Mouse (Mus musculus): ENCODE data around the gene 4930469K13Rik. TPM values are rescaled to one million over a fixed set of nuclear protein-coding genes. Genes with fewer than 3 reads are reported as not detected.

4930469K13Rik gene
- total and polyA plus RNA-seq, 2 experiments from 2014 or later = 0.66 TPM; not detected in 1

GRCm38 (mm10) chr11:34058960-34059359 is 39.4 kb downstream of the 4930469K13Rik start:
- H3K4me1 ChIP-seq (ENCODE audit: insufficient read depth, low read length) = no peaks in the 10 kb centered on the region
- 93% methylated on average over 6 of the region's 6 CpGs for WGBS
- no peak for TF ChIP-seq CTCF (IDR thresholded peaks at IDR 0.05)

DNA sequence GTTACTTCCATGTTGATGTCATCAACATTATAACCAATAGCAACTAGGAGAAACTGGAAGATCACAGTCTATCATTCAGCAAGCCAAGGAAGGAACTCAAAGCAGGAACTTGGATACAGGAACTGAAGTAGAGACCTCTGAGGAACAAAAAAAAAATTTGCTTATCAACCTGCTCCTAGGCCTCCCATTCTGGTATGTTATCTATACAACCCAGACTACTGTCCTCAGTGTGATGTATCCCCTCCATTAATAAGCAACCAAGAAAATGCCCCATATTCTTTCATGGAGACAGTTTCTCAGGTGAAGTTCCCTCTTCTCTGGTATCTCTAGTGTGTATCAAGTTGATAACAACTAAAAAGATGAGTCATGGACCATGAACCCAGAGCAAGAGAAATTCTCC is 40.0 kb downstream of the 4930469K13Rik start:
- no peaks in the 10 kb centered on the region for H3K27me3 ChIP-seq (ENCODE audit: insufficient read depth, low read length)
- no peak for ATAC-seq (ENCODE audit: low FRiP score)
- TF ChIP-seq CTCF (IDR thresholded peaks at IDR 0.05) = no peak

More at GRCm38 (mm10) chr11:34058960-34059359, 39.4 kb downstream of the 4930469K13Rik start:
- DNase-seq (ENCODE audit: low spot score) (no peak), ATAC-seq (ENCODE audit: low FRiP score) (no peak)
- no peaks in the 10 kb centered on the region for H3K27me3 ChIP-seq (ENCODE audit: insufficient read depth, low read length)
- H3K4me2 ChIP-seq (ENCODE audit: low read depth, low read length, poor library complexity, severe bottlenecking) = no peak overlapping the region
- H3K4me3 ChIP-seq (ENCODE audit: low read depth, low read length) = no peak overlapping the region
- no peaks in the 10 kb centered on the region for H3K9me3 ChIP-seq (ENCODE audit: low read length)
- no peaks in the 10 kb centered on the region for H3K36me3 ChIP-seq (ENCODE audit: insufficient read depth, low read length)
- no peak overlapping the region for H3K9ac ChIP-seq (replicated peaks; ENCODE audit: low read length, poor library complexity, severe bottlenecking)
- H3K27ac ChIP-seq (ENCODE audit: low read depth, low read length) = no peak overlapping the region

DNA sequence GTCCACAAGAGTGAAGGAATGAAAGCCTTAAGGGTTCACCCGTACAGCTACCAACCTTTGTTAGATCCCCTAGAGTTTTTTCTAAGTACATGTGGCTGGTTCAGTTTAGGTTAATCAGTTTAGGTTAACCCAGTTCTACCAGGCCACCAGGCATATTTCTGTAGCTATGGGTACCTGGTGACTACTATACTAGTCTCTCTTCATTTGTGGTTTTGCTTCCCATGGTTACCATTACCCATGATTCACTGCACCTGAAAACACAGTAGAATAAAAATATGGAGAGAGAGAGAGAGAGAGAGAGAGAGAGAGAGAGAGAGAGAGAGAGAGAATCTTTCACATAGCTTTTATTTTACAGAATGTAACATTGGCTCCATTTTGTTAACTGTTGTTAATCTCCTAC is 41.6 kb downstream of the 4930469K13Rik start:
- H3K4me2 ChIP-seq (ENCODE audit: low read depth, low read length, poor library complexity, severe bottlenecking) = no peak overlapping the region

More for the DNA sequence above, 40.0 kb downstream of the 4930469K13Rik start:
- no peaks in the 10 kb centered on the region for H3K36me3 ChIP-seq (ENCODE audit: insufficient read depth, low read length)
- H3K4me2 ChIP-seq (ENCODE audit: low read depth, low read length, poor library complexity, severe bottlenecking) = no peak overlapping the region
- no peak overlapping the region for H3K27ac ChIP-seq (ENCODE audit: low read depth, low read length)
- H3K4me3 ChIP-seq (ENCODE audit: low read depth, low read length) = no peak overlapping the region
- H3K9me3 ChIP-seq (ENCODE audit: low read length) = no peaks in the 10 kb centered on the region
- H3K4me1 ChIP-seq (ENCODE audit: insufficient read depth, low read length) = no peaks in the 10 kb centered on the region
- DNase-seq (ENCODE audit: low spot score) = no peak
- H3K9ac ChIP-seq (replicated peaks; ENCODE audit: low read length, poor library complexity, severe bottlenecking) = no peak overlapping the region

DNA sequence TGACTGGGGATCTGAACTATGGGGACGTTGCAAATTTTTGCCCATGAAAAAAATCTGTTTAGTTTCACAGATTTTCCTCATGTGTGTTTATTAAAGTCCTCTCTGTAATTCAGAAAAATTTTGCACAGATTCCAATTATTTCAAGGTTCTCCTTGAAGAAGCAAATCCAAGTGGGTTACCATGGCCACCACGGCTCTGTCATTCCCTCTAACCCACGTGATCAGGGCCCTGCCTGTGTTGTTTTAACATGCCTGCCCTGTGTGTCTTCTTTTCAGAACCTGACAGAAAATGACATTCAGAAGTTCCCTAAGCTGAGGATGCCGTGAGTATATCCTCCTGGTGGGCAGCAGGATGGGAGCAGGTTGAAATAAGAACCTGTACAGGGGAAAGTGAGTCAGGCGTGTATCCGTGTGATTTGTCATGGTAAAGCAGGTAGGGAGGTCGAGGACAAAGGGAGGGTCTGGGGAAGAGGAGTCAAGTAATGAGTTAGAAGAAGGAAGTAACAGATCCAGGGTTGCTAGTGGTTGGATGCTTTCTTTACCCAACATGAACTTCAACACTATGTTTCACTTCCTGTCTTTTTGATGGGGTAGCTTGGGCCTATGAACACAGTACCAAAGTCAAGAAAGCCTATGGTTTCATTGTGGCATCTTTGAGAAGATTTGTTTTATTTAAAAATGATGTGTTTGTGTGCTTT is 44.2 kb downstream of the 4930469K13Rik start:
- Histone ChIP-seq H3K4me1 (ENCODE audit: insufficient read depth, low read length) (no peaks in the 10 kb centered on the region), H3K9ac (replicated peaks; ENCODE audit: low read length, poor library complexity, severe bottlenecking) (no peak overlapping the region), H3K9me3 (ENCODE audit: low read length) (no peaks in the 10 kb centered on the region), H3K27me3 (ENCODE audit: insufficient read depth, low read length) (no peaks in the 10 kb centered on the region), H3K4me2 (ENCODE audit: low read depth, low read length, poor library complexity, severe bottlenecking) (no peak overlapping the region), H3K4me3 (ENCODE audit: low read depth, low read length) (no peak overlapping the region), H3K36me3 (ENCODE audit: insufficient read depth, low read length) (no peaks in the 10 kb centered on the region), H3K27ac (ENCODE audit: low read depth, low read length) (no peak overlapping the region)
- DNase-seq (ENCODE audit: low spot score) (peak; percentile 32), ATAC-seq (ENCODE audit: low FRiP score) (no peak)
- WGBS = 64% methylated on average over 7 of the region's 7 CpGs
- no peak for TF ChIP-seq CTCF (IDR thresholded peaks at IDR 0.05)

More for the DNA sequence above, 41.6 kb downstream of the 4930469K13Rik start:
- no peak for TF ChIP-seq CTCF (IDR thresholded peaks at IDR 0.05)
- ATAC-seq (ENCODE audit: low FRiP score) (no peak), DNase-seq (ENCODE audit: low spot score) (no peak)
- Histone ChIP-seq H3K4me3 (ENCODE audit: low read depth, low read length) (no peak overlapping the region), H3K27ac (ENCODE audit: low read depth, low read length) (no peak overlapping the region), H3K9me3 (ENCODE audit: low read length) (no peaks in the 10 kb centered on the region), H3K4me1 (ENCODE audit: insufficient read depth, low read length) (no peaks in the 10 kb centered on the region), H3K36me3 (ENCODE audit: insufficient read depth, low read length) (no peaks in the 10 kb centered on the region), H3K27me3 (ENCODE audit: insufficient read depth, low read length) (no peaks in the 10 kb centered on the region), H3K9ac (replicated peaks; ENCODE audit: low read length, poor library complexity, severe bottlenecking) (no peak overlapping the region)
- 89% methylated on average over 1 of the region's 1 CpGs for WGBS

GRCm38 (mm10) chr11:34053031-34053818 is 45.1 kb downstream of the 4930469K13Rik start:
- Histone ChIP-seq H3K27ac (ENCODE audit: low read depth, low read length) (no peak overlapping the region), H3K4me2 (ENCODE audit: low read depth, low read length, poor library complexity, severe bottlenecking) (no peak overlapping the region), H3K9me3 (ENCODE audit: low read length) (no peaks in the 10 kb centered on the region), H3K27me3 (ENCODE audit: insufficient read depth, low read length) (no peaks in the 10 kb centered on the region), H3K36me3 (ENCODE audit: insufficient read depth, low read length) (no peaks in the 10 kb centered on the region), H3K4me3 (ENCODE audit: low read depth, low read length) (no peak overlapping the region), H3K4me1 (ENCODE audit: insufficient read depth, low read length) (no peaks in the 10 kb centered on the region), H3K9ac (replicated peaks; ENCODE audit: low read length, poor library complexity, severe bottlenecking) (no peak overlapping the region)
- no peak for ATAC-seq (ENCODE audit: low FRiP score)
- DNase-seq (ENCODE audit: low spot score) = no peak
- 88% methylated on average over 6 of the region's 6 CpGs for WGBS
- TF ChIP-seq CTCF (IDR thresholded peaks at IDR 0.05) = no peak

DNA sequence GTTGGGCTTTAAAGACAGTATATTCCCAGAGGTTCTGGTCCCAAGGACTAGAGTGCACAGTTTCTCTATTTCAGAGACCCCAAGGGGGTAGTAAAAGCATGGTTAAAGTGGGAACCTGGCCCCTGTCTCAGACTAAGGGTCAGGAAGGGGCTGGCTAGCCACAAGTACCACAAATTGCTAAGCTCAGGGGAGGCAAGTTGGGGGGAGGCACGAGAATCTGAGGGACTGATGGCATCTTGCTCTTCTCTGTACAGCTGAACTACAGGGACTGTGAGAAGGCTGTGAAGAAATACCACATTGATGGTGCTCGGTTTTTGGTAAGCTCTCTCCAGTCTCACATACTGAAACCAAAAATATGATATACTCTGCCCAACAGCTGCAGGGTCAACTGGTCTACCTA is 47.7 kb downstream of the 4930469K13Rik start:
- 82% methylated on average over 2 of the region's 2 CpGs for WGBS
- Histone ChIP-seq H3K4me2 (ENCODE audit: low read depth, low read length, poor library complexity, severe bottlenecking) (no peak overlapping the region), H3K4me1 (ENCODE audit: insufficient read depth, low read length) (no peaks in the 10 kb centered on the region), H3K9ac (replicated peaks; ENCODE audit: low read length, poor library complexity, severe bottlenecking) (no peak overlapping the region), H3K27me3 (ENCODE audit: insufficient read depth, low read length) (no peaks in the 10 kb centered on the region), H3K36me3 (ENCODE audit: insufficient read depth, low read length) (no peaks in the 10 kb centered on the region), H3K27ac (ENCODE audit: low read depth, low read length) (no peak overlapping the region), H3K4me3 (ENCODE audit: low read depth, low read length) (no peak overlapping the region), H3K9me3 (ENCODE audit: low read length) (no peaks in the 10 kb centered on the region)
- DNase-seq (ENCODE audit: low spot score) (no peak), ATAC-seq (ENCODE audit: low FRiP score) (no peak)
- TF ChIP-seq CTCF (IDR thresholded peaks at IDR 0.05) = no peak
